Mouse (Mus musculus) MEL (cell line): ENCODE measurements at regions not wholly inside any gene's neighbourhood (a gene's known extent, or its start where the extent isn't known, plus 50 kb on each side); places are given as distances from the start of the nearest gene placed in this dataset.

Experiments used
- CTCF ChIP-seq, 3 experiments: IDR thresholded peaks in 2 of 3; conservative IDR thresholded peaks in 1 of 3; 2 replicates each; pipeline ENCODE4 v1.5.1; 2011 to 2012; ENCODE audit warnings: low read length in 3 of 3, low read depth in 2 of 3, mild to moderate bottlenecking in 2 of 3, improper control_type of control experiment in 1 of 3, inconsistent platforms in 1 of 3, mixed read lengths in 1 of 3, moderate library complexity in 1 of 3; ENCODE audit not compliant: control insufficient read depth in 1 of 3, insufficient read depth in 1 of 3, poor library complexity in 1 of 3, severe bottlenecking in 1 of 3
- E2F4 ChIP-seq: IDR thresholded peaks from 2 replicates; pipeline ENCODE4 v1.6.1; 2011; ENCODE audit warnings: low read depth, low read length, improper control_type of control experiment, borderline replicate concordance
- GABPA ChIP-seq: IDR thresholded peaks from 2 replicates; pipeline ENCODE4 v1.6.1; 2012; ENCODE audit warnings: low read depth, mild to moderate bottlenecking, inconsistent platforms, low read length, improper control_type of control experiment, moderate library complexity
- NELFE ChIP-seq: IDR thresholded peaks from 2 replicates; pipeline ENCODE4 v1.6.1; 2011; ENCODE audit warnings: low read depth, low read length, improper control_type of control experiment
- POLR2AphosphoS5 ChIP-seq: IDR thresholded peaks from 2 replicates; pipeline ENCODE4 v1.6.1; 2012; ENCODE audit warnings: low read depth, borderline replicate concordance, mild to moderate bottlenecking, inconsistent platforms, low read length, moderate library complexity, mixed read lengths
- USF1 ChIP-seq: IDR thresholded peaks from 2 replicates; pipeline ENCODE4 v1.6.1; 2014; ENCODE audit warnings: low read depth, mild to moderate bottlenecking, inconsistent platforms, low read length, improper control_type of control experiment, moderate library complexity
- ZNF384 ChIP-seq: IDR thresholded peaks from 2 replicates; pipeline ENCODE4 v1.6.1; 2012; ENCODE audit warnings: low read depth, mild to moderate bottlenecking, inconsistent platforms, low read length, improper control_type of control experiment

DNA sequence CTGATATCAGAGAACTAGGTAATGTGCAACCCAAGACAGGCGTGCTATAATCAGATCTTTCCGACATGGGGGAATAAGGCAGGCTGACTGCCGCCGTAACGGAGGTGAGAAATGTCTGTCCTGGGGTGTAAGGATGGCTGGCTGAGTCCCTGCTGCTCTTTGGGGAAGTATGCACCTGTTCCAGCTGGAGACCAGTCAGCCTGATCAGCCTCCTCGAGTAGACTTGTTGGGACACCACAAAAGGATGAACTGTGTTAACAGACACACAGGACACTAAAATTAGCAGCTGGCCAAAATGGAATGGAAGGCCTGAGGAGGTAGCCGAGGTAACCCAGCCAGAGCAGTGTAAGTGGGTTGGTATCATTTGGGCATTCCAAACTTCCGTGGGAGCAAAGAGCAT lies 256.3 kb downstream of the Rplp1 start:
- TF ChIP-seq E2F4 (no peak), POLR2AphosphoS5 (no peak), ZNF384 (no peak), GABPA (no peak), CTCF (IDR thresholded peaks at IDR 0.05 in 2 of 3, conservative IDR thresholded peaks at IDR 0.05 in 1 of 3; ENCODE audit: control insufficient read depth in 1 of 3, insufficient read depth in 1 of 3, low read depth in 2 of 3, low read length in 3 of 3, poor library complexity in 1 of 3, severe bottlenecking in 1 of 3) (no peak), USF1 (no peak), NELFE (no peak)
